Mouse (Mus musculus): ENCODE measurements at regions not wholly inside any gene's neighbourhood (a gene's known extent, or its start where the extent isn't known, plus 50 kb on each side); places are given as distances from the start of the nearest gene placed in this dataset.

DNA sequence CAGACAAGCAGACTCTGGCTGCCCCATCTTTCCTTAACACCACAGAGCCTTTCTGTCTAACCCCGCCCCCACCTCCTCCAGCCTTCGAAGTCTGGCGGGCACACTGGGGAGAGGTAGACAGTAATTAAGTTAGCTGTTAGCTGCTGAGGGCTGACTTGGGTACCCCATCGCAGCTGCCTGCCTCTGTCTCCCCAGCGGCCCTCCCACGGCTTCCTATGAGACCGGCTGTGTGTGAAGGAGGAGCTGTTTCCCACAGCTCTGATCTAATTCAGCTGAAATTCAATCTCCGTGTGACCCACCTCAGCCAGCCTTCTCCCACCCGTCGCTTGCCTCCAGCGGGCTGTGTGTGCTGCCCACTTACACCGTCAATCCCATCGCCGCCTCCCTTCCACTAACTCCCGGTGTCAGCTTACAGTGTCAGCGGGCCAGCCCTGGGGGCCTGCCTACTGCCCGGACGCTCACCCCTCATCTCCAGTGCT is 892.5 kb downstream of the Zfp704 start:
- Histone ChIP-seq H3K4me3 (ENCODE audit: low read depth, low read length) (peak overlapping the region; percentile 29), H3K9me3 (replicated peaks; ENCODE audit: control insufficient read depth, low read length) (no peaks in the 10 kb centered on the region), H3K36me3 (ENCODE audit: control insufficient read depth, insufficient read depth, low read length) (no peaks in the 10 kb centered on the region), H3K27ac (ENCODE audit: low read depth, low read length) (peak overlapping the region; percentile 65), H3K9ac (ENCODE audit: low read depth, low read length) (peak overlapping the region; percentile 47), H3K27me3 (ENCODE audit: control insufficient read depth, insufficient read depth, low read length) (no peaks in the 10 kb centered on the region), H3K4me2 (peak overlapping the region; percentile 63), H3K4me1 (ENCODE audit: control insufficient read depth, insufficient read depth, low read length) (peaks cover 39% of the 10 kb centered on the region)
- WGBS (ENCODE audit: insufficient replicate concordance) = under 1% methylated on average over 18 of the region's 18 CpGs
- ATAC-seq (replicated peaks; ENCODE audit: insufficient number of reproducible peaks, low FRiP score, low TSS enrichment) = peak; percentile 84
